Mouse (Mus musculus): ENCODE data around the gene Ldhb.

- no peak for TF ChIP-seq POLR2A (IDR thresholded peaks at IDR 0.05; ENCODE audit: control insufficient read depth, low read depth, low read length)
- TF ChIP-seq CTCF (IDR thresholded peaks at IDR 0.05; ENCODE audit: control insufficient read depth, insufficient read depth, insufficient replicate concordance, low read depth, low read length) = no peak
Measured at GRCm38 (mm10) chr6:142514912-142515311, 7.2 kb upstream of the Ldhb start.

Data from testis, adult 2 months (tissue).